Mouse (Mus musculus) lung, postnatal 14 days (tissue): ENCODE results near the gene Ddn.

Experiments
- DNase-seq: peaks from one replicate; pipeline ENCODE4 v3.0.0; 2021

The Ddn gene

GRCm38 (mm10) chr15:98809390-98809789 is at the start of gene Ddn:
Gene Ddn (minus strand): TSS chr15:98809490.
- no peak for DNase-seq

GRCm38 (mm10) chr15:98854214-98854613 is 44.9 kb upstream of the Ddn start:
- no peak for DNase-seq

GRCm38 (mm10) chr15:98853161-98853937 is 44.1 kb upstream of the Ddn start:
- DNase-seq, result no peak

GRCm38 (mm10) chr15:98852733-98853132 is 43.4 kb upstream of the Ddn start:
- no peak for DNase-seq

- DNase-seq, result no peak
Observed at GRCm38 (mm10) chr15:98852071-98852470, 42.8 kb upstream of the Ddn start.

- no peak for DNase-seq
Observed at GRCm38 (mm10) chr15:98851229-98851818, 42.0 kb upstream of the Ddn start.

- DNase-seq, result no peak
Observed at GRCm38 (mm10) chr15:98850668-98851067, 41.4 kb upstream of the Ddn start.

GRCm38 (mm10) chr15:98849956-98850600 is 40.8 kb upstream of the Ddn start:
- no peak for DNase-seq

GRCm38 (mm10) chr15:98849165-98849564 is 39.9 kb upstream of the Ddn start:
- no peak for DNase-seq

- no peak for DNase-seq
Observed at GRCm38 (mm10) chr15:98846140-98846539, 36.9 kb upstream of the Ddn start.

- no peak for DNase-seq
Observed at GRCm38 (mm10) chr15:98845149-98845548, 35.9 kb upstream of the Ddn start.

GRCm38 (mm10) chr15:98843595-98844223 is 34.4 kb upstream of the Ddn start:
- no peak for DNase-seq

- no peak for DNase-seq
Observed at GRCm38 (mm10) chr15:98839671-98840585, 30.6 kb upstream of the Ddn start.

GRCm38 (mm10) chr15:98839161-98839560 is 29.9 kb upstream of the Ddn start:
- DNase-seq, result no peak

GRCm38 (mm10) chr15:98837743-98838103 is 28.4 kb upstream of the Ddn start:
- DNase-seq, result no peak

- DNase-seq, result no peak
Observed at GRCm38 (mm10) chr15:98837006-98837742, 27.9 kb upstream of the Ddn start.

GRCm38 (mm10) chr15:98835291-98835690 is 26.0 kb upstream of the Ddn start:
- no peak for DNase-seq

GRCm38 (mm10) chr15:98834059-98834458 is 24.8 kb upstream of the Ddn start:
- no peak for DNase-seq

- DNase-seq, result no peak
Observed at GRCm38 (mm10) chr15:98833281-98833680, 24.0 kb upstream of the Ddn start.

- no peak for DNase-seq
Observed at GRCm38 (mm10) chr15:98832161-98833058, 23.1 kb upstream of the Ddn start.

- no peak for DNase-seq
Observed at GRCm38 (mm10) chr15:98831684-98832035, 22.4 kb upstream of the Ddn start.
